Mouse (Mus musculus) forebrain, embryonic 11.5 days (tissue): ENCODE data around the gene Ppil1. TPM values are rescaled to one million over a fixed set of nuclear protein-coding genes. Genes with fewer than 3 reads are reported as not detected.

ENCODE experiments used
- ATAC-seq: fragments of 200-750 bp; cut with Nextera tagmentation; replicated peaks from 2 replicates; pipeline ENCODE4 v1.8.0; 2017; ENCODE audit warnings: moderate TSS enrichment; ENCODE audit not compliant: low FRiP score
- DNase-seq: peaks from one replicate; pipeline ENCODE4 v3.0.0-alpha.2; 2017; ENCODE audit warnings: low spot score
- H3K27ac ChIP-seq: fragments of 300-500 bp; sonication (generic); 2 replicates; pipeline ENCODE4 v1.5.1; 2014; ENCODE audit warnings: low read depth, low read length
- H3K27me3 ChIP-seq: fragments of 300-500 bp; sonication (generic); 2 replicates; pipeline ENCODE4 v1.6.1; 2014; ENCODE audit warnings: mild to moderate bottlenecking, low read length, mixed read lengths; ENCODE audit not compliant: control insufficient read depth, insufficient read depth
- H3K36me3 ChIP-seq: fragments of 300-500 bp; sonication (generic); 2 replicates; pipeline ENCODE4 v1.6.1; 2014; ENCODE audit warnings: mild to moderate bottlenecking, low read length, moderate library complexity, mixed read lengths; ENCODE audit not compliant: control insufficient read depth, insufficient read depth
- H3K4me1 ChIP-seq: fragments of 300-500 bp; sonication (generic); replicated peaks from 2 replicates; pipeline ENCODE4 v1.6.1; 2014; ENCODE audit warnings: low read length, mixed read lengths; ENCODE audit not compliant: control insufficient read depth, insufficient read depth
- H3K4me2 ChIP-seq: fragments of 300-500 bp; sonication (generic); 2 replicates; pipeline ENCODE4 v1.6.1; 2014; ENCODE audit warnings: low read depth, mild to moderate bottlenecking, low read length, moderate library complexity, mixed read lengths; ENCODE audit not compliant: severe bottlenecking
- H3K4me3 ChIP-seq: fragments of 300-500 bp; sonication (generic); 2 replicates; pipeline ENCODE4 v1.5.1; 2014; ENCODE audit warnings: low read depth, low read length
- H3K9ac ChIP-seq: fragments of 300-500 bp; sonication (generic); 2 replicates; pipeline ENCODE4 v1.6.1; 2014; ENCODE audit warnings: low read length
- H3K9me3 ChIP-seq: fragments of 300-500 bp; sonication (generic); 2 replicates; pipeline ENCODE4 v1.6.1; 2016; ENCODE audit warnings: low read length, mixed read lengths; ENCODE audit not compliant: control insufficient read depth
- WGBS: fragments of 180-500 bp; shearing (Covaris S2); extraction: QIAGEN DNeasy Blood & Tissue Kit; methylation state at CpG from one replicate; pipeline ENCODE4 v1.1.7; 2014; 5-methylcytosine and 5-hydroxymethylcytosine counted together
- polyA plus RNA-seq: library from polyadenylated mRNA; unstranded; fragments of >200 nt; fragmentation: Nextera tagmentation; extraction: Ambion mirVana; gene quantifications from 2 replicates; pipeline ENCODE4 v1.2.1, GENCODE M21; 2014

The Ppil1 gene
- polyA plus RNA-seq = 180 and 188 TPM in 2 replicates

GRCm38 (mm10) chr17:29263840-29264633 is at the start of gene Ppil1:
TSS of gene Ppil1 (minus strand) at chr17:29264186.
- 6% methylated on average over 38 of the region's 38 CpGs for WGBS
- Histone ChIP-seq H3K9ac (peak within 1 kb of the TSS; percentile 83), H3K4me2 (peak within 1 kb of the TSS; percentile 85), H3K4me3 (peak within 1 kb of the TSS; percentile 90), H3K27me3 (no peaks in the 10 kb centered on the region), H3K4me1 (peaks cover 12% of the 10 kb centered on the region; the same call in 1 of the 2 replicates), H3K36me3 (no peaks in the 10 kb centered on the region; the same call in 1 of the 2 replicates), H3K27ac (peak within 1 kb of the TSS; percentile 99), H3K9me3 (no peaks in the 10 kb centered on the region)
- peak; percentile 72 for ATAC-seq
- peak; percentile 88 for DNase-seq

GRCm38 (mm10) chr17:29313300-29313699 is 49.3 kb upstream of the Ppil1 start:
- Histone ChIP-seq H3K27me3 (no peaks in the 10 kb centered on the region), H3K4me3 (no peak overlapping the region), H3K36me3 (no peaks in the 10 kb centered on the region), H3K4me1 (no peaks in the 10 kb centered on the region), H3K4me2 (no peak overlapping the region), H3K9ac (no peak overlapping the region), H3K9me3 (no peaks in the 10 kb centered on the region; the same call in 1 of the 2 replicates), H3K27ac (no peak overlapping the region)
- ATAC-seq (no peak), DNase-seq (no peak)

DNA sequence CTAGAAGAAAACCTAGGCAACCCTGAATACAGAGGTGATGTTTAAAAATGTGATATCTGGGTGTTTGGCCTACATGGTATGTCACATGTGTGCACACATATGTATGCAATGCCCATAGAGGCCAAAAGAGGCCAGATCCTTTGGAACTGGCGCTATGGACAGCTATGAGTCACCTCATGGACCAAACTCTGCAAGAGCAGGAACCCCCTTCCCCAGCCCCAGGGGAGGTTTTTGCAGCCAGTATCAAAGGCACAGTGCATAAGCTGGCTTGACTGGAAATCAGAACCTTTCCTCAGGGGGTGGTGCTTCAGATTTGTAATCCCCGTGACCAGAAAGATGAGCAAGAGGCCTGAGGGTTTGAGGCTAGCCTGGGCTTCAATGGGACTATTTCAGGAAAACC is 48.1 kb upstream of the Ppil1 start:
- no peaks in the 10 kb centered on the region; the same call in 1 of the 2 replicates for H3K9me3 ChIP-seq
- no peak overlapping the region for H3K4me3 ChIP-seq
- no peaks in the 10 kb centered on the region for H3K36me3 ChIP-seq
- H3K4me1 ChIP-seq = no peaks in the 10 kb centered on the region
- no peak for DNase-seq
- WGBS = 88% methylated on average over 2 of the region's 2 CpGs
- no peak for ATAC-seq
- no peaks in the 10 kb centered on the region for H3K27me3 ChIP-seq
- H3K9ac ChIP-seq = no peak overlapping the region
- H3K4me2 ChIP-seq = no peak overlapping the region
- H3K27ac ChIP-seq = no peak overlapping the region

DNA sequence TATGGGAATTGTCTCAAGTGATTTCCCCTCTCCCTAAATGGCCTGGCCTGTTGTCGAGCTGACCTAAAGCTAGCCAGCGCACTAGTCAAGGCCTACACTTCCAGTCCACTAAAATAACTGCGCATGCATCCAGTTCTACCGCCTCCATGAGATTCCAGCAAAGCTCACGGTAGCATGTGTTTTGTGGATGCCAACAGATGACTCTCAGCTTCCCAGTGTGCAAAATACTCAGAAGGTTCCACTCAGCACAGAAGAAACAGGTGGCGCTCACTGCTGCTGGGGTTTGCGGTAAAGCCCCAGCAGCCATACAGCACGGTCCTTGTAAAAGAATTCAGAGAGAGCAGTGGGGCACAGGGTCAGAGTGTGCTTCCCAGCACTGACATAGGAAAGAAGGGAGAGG is 47.6 kb upstream of the Ppil1 start:
- no peak overlapping the region for H3K4me3 ChIP-seq
- H3K4me2 ChIP-seq = no peak overlapping the region
- no peak for DNase-seq
- H3K27me3 ChIP-seq = no peaks in the 10 kb centered on the region
- H3K27ac ChIP-seq = no peak overlapping the region
- no peak overlapping the region for H3K9ac ChIP-seq
- 89% methylated on average over 8 of the region's 8 CpGs for WGBS
- H3K9me3 ChIP-seq = no peaks in the 10 kb centered on the region; the same call in 1 of the 2 replicates
- no peak for ATAC-seq
- no peaks in the 10 kb centered on the region for H3K4me1 ChIP-seq
- no peaks in the 10 kb centered on the region for H3K36me3 ChIP-seq

DNA sequence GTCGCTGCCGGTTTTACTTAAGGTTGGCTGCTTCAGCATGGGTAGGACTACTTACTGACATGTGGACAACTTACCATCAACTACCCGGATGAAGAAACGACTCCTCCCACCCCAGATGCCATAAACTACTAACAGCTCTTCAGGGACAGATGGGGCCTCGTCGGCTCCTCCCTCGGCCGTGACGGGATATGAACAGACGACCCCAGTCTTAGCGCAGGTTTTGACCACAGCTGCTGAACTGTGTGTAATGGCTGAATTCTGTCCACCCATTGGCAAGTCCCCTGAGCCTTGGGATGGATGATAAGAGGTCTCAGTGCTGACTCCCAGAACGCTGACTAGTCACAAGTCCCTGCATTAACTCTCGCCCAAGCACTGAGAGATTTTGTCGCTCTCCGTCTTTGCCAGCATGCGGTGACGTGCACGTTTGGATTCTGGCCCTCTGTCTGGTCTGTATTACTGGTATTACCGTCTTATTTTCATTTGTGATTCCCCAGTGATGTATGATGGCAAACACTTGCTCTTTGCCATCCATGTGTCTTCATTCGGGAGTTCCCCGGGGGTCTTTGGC is 46.2 kb upstream of the Ppil1 start:
- DNase-seq (no peak), ATAC-seq (no peak)
- Histone ChIP-seq H3K27me3 (no peaks in the 10 kb centered on the region), H3K27ac (no peak overlapping the region), H3K36me3 (no peaks in the 10 kb centered on the region), H3K4me3 (no peak overlapping the region), H3K9me3 (no peaks in the 10 kb centered on the region; the same call in 1 of the 2 replicates), H3K4me2 (no peak overlapping the region), H3K4me1 (peaks cover 4% of the 10 kb centered on the region; the same call in 1 of the 2 replicates), H3K9ac (no peak overlapping the region)
- WGBS = 88% methylated on average over 21 of the region's 21 CpGs

GRCm38 (mm10) chr17:29305871-29306270 is 41.9 kb upstream of the Ppil1 start:
- H3K4me3 ChIP-seq = no peak overlapping the region
- 68% methylated on average over 7 of the region's 7 CpGs for WGBS

DNA sequence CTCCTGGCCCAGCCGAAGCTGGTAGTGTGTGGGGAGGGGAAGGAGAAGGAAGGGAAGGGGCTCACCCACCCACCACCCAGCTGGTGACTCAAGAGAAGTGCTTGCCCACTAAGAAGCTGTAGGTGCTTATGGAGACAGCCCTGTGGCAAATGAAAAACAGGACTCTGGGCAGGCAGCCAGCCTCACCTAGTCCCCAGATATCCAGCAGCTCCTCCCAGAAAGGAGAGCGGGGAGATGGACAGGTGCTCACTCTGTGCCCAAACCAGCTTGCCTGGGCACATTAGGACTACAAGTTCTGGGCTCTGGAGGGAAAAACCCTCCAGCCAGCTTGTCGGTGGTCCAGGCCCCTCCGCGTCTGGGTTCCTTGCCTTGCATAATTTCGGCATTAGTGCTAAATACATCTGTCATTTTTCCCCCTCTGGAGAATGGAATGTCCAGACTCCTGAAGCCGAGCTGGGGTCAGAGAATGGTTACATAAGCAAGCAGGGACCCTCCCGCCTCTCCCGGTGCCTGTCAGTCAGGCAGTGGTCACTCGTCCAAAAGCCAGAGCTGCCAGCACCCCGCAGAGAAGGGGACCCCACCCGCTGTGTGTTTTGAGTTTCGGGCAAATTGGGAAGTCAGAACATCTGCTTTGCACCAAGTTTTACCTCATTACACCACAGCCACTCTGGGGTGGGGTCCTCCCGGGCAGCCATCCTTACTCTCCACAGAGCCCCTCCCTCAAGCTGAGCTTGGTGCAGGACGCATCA is 41.2 kb upstream of the Ppil1 start:
- Histone ChIP-seq H3K27me3 (no peaks in the 10 kb centered on the region), H3K4me2 (no peak overlapping the region), H3K4me3 (no peak overlapping the region), H3K9me3 (no peaks in the 10 kb centered on the region), H3K4me1 (peaks cover 4% of the 10 kb centered on the region; the same call in 1 of the 2 replicates), H3K9ac (no peak overlapping the region), H3K36me3 (peaks cover 1% of the 10 kb centered on the region), H3K27ac (no peak overlapping the region)
- ATAC-seq (no peak), DNase-seq (peak; percentile 60)
- WGBS = 31% methylated on average over 15 of the region's 15 CpGs

More at GRCm38 (mm10) chr17:29305871-29306270, 41.9 kb upstream of the Ppil1 start:
- Histone ChIP-seq H3K4me1 (peaks cover 4% of the 10 kb centered on the region; the same call in 1 of the 2 replicates), H3K27ac (no peak overlapping the region), H3K9me3 (no peaks in the 10 kb centered on the region), H3K36me3 (no peaks in the 10 kb centered on the region; the same call in 1 of the 2 replicates), H3K27me3 (no peaks in the 10 kb centered on the region), H3K9ac (no peak overlapping the region), H3K4me2 (no peak overlapping the region)
- DNase-seq (no peak), ATAC-seq (no peak)

DNA sequence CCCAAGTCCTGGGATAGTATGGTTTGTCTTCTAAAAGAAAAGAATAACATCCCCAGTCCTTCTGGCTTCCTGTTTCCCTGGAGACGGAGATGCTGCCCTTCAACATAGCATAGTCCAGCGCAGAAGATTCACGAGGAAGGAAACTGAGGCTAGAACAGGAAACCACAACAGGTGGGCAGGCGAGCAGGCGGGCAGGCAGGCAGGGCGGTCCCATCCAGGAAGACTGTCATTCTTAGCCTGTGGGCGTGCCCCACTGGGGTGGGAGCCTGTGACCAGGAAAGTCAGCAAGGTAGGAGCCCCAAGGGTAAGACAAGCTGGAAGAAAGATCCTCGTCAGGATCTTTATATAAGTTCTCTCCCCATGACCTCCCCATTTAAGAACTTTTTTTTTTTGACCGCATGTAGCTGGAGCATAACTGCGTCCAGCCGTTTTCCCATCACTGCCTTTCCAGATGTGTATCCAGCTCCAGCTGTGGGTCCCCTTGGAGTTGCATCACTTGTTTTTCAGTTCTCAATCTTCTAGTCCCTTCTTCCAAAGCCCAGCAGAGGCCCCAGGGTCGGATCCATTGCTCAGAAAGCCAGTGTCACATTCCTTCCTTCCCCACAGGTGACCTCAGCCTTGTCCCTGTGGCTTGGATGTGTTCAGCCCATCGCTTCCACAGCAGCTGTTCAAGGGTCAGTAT is 40.5 kb upstream of the Ppil1 start:
- Histone ChIP-seq H3K9ac (no peak overlapping the region), H3K9me3 (no peaks in the 10 kb centered on the region), H3K4me3 (no peak overlapping the region), H3K4me2 (no peak overlapping the region), H3K4me1 (peaks cover 4% of the 10 kb centered on the region; the same call in 1 of the 2 replicates), H3K36me3 (peaks cover 6% of the 10 kb centered on the region), H3K27me3 (no peaks in the 10 kb centered on the region), H3K27ac (no peak overlapping the region)
- 67% methylated on average over 13 of the region's 13 CpGs for WGBS
- ATAC-seq (no peak), DNase-seq (no peak)
